Mouse (Mus musculus) neutrophil, adult 5-6 weeks (primary cell): ENCODE measurements around the gene Mbnl1. TPM values are rescaled to one million over a fixed set of nuclear protein-coding genes. Genes with fewer than 3 reads are reported as not detected.
A peak's percentile ranks its signal among the peaks of the same experiment; 100 is the strongest.

Source experiments
- ATAC-seq: fragments of 151-379, 151-347 bp; 2 replicates; pipeline ENCODE4 v1.8.0; 2017; ENCODE audit warnings: mild to moderate bottlenecking, moderate TSS enrichment; ENCODE audit not compliant: insufficient number of reproducible peaks, poor library complexity, low FRiP score, severe bottlenecking; ENCODE audit errors: extremely low read depth
- total RNA-seq: library from RNA; stranded (forward); fragments of 200-1000 nt; gene quantifications from 2 replicates; pipeline ENCODE4 v1.2.3, GENCODE M21; 2017

Gene Mbnl1
- total RNA-seq, result 586 and 615 TPM in 2 replicates

GRCm38 (mm10) chr3:60472681-60473177, at the start of gene Mbnl1:
Gene Mbnl1, plus strand, starts transcription at chr3:60472830.
- ATAC-seq, result peak; percentile 40; the same call in 1 of the 2 replicates

- no peak for ATAC-seq
Observed at GRCm38 (mm10) chr3:60424148-60424547, 48.5 kb upstream of the Mbnl1 start.

- ATAC-seq, result no peak
Observed at GRCm38 (mm10) chr3:60429049-60429448, 43.6 kb upstream of the Mbnl1 start.

GRCm38 (mm10) chr3:60437254-60437653, 35.4 kb upstream of the Mbnl1 start:
- ATAC-seq, result no peak

GRCm38 (mm10) chr3:60437678-60438232, 34.9 kb upstream of the Mbnl1 start:
- no peak for ATAC-seq

GRCm38 (mm10) chr3:60438715-60439114, 33.9 kb upstream of the Mbnl1 start:
- no peak for ATAC-seq

GRCm38 (mm10) chr3:60461828-60462521, 10.7 kb upstream of the Mbnl1 start:
- ATAC-seq, result no peak

- ATAC-seq, result peak; percentile 85
Observed at GRCm38 (mm10) chr3:60468667-60469066, 4.0 kb upstream of the Mbnl1 start.

- peak; percentile 82 for ATAC-seq
Observed at GRCm38 (mm10) chr3:60469170-60469805, 3.3 kb upstream of the Mbnl1 start.

- no peak for ATAC-seq
Observed at GRCm38 (mm10) chr3:60472011-60472680, 484 bp upstream of the Mbnl1 start.

- ATAC-seq, result no peak
Observed at GRCm38 (mm10) chr3:60473861-60474653, 1.4 kb downstream of the Mbnl1 start.

GRCm38 (mm10) chr3:60474654-60474972, 2.0 kb downstream of the Mbnl1 start:
- ATAC-seq, result no peak

- no peak for ATAC-seq
Observed at GRCm38 (mm10) chr3:60475055-60475454, 2.4 kb downstream of the Mbnl1 start.

GRCm38 (mm10) chr3:60476751-60477255, 4.2 kb downstream of the Mbnl1 start:
- ATAC-seq, result no peak

- no peak for ATAC-seq
Observed at GRCm38 (mm10) chr3:60478433-60478832, 5.8 kb downstream of the Mbnl1 start.

GRCm38 (mm10) chr3:60480716-60481115, 8.1 kb downstream of the Mbnl1 start:
- ATAC-seq, result no peak

GRCm38 (mm10) chr3:60481740-60482399, 9.2 kb downstream of the Mbnl1 start:
- peak; percentile 86 for ATAC-seq

- ATAC-seq, result no peak
Observed at GRCm38 (mm10) chr3:60483305-60483704, 10.7 kb downstream of the Mbnl1 start.
